ENCODE assay signal across 20 mouse cellular contexts in the genomic region with DNA sequence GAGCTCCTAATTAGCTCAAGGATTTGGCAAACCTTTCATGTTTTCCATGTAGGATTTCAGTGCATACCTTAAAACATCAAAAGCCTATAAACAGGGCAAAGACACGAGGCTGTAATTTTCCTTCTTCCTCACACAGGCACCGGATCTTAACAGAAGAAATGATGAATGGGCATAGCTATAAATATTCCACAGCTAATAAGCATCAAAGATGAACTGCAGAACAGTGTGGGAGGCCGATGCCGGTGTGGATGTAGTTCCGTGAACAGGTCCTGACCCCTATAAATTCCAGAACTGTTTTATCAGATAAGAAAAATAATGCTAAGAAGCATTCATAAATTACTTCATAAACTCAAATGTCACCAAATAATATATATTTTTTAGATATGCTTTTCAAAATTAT. TPM values are rescaled to one million over a fixed set of nuclear protein-coding genes. Genes with fewer than 3 reads are reported as not detected.
DNase-seq lines count a peak whose midpoint lies in the region; ATAC-seq and TF ChIP-seq lines count a peak whose summit lies in the region.
"Had no signal": no experiment of that assay in that cellular context is flagged by ENCODE, and none has a peak within 500 bp of the region (broad histone marks: within the 10 kb centered on the region; RNA-seq: fewer than 3 reads in every experiment).

No protein-coding gene starts in this region.

- H3K27ac ChIP-seq in hindbrain, embryonic 12.5 days, result peak overlapping the region; percentile 35; the same call in 1 of the 2 replicates
- no peak overlapping the region for H3K27ac ChIP-seq in hindbrain, embryonic 11.5 days (ENCODE audit: low read depth, low read length)
- no peak overlapping the region for H3K27ac ChIP-seq in limb, embryonic 14.5 days (replicated peaks; ENCODE audit: low read depth, low read length)
- H3K27ac ChIP-seq in limb, embryonic 10.5 days, result no peak overlapping the region
- H3K27ac ChIP-seq: embryonic facial prominence, embryonic 13.5 days; forebrain, embryonic 12.5 days; heart, adult 2 months; heart, embryonic 15.5 days; hindbrain, embryonic 15.5 days had no signal

- TF ChIP-seq POLR2A in limb, embryonic 14.5 days (IDR thresholded peaks at IDR 0.05; ENCODE audit: borderline replicate concordance, extremely low read depth, insufficient read depth, insufficient read length), result no peak

- peaks cover 28% of the 10 kb centered on the region for H3K4me1 ChIP-seq in hindbrain, embryonic 12.5 days
- no peaks in the 10 kb centered on the region for H3K4me1 ChIP-seq in hindbrain, embryonic 11.5 days (replicated peaks; ENCODE audit: control insufficient read depth, insufficient read depth, low read length)
- no peaks in the 10 kb centered on the region for H3K4me1 ChIP-seq in limb, embryonic 14.5 days (ENCODE audit: control insufficient read depth, insufficient read depth, low read length)
- peaks cover 29% of the 10 kb centered on the region for H3K4me1 ChIP-seq in limb, embryonic 10.5 days

- no peak for ATAC-seq in hindbrain, embryonic 12.5 days (ENCODE audit: low FRiP score)
- no peak for ATAC-seq in hindbrain, embryonic 11.5 days (ENCODE audit: low FRiP score)
- ATAC-seq in limb, embryonic 14.5 days (ENCODE audit: low FRiP score, low read depth), result no peak
- ATAC-seq: inflammation-experienced regulatory T-cells, adult 6 months had no signal

- H3K4me2 ChIP-seq in hindbrain, embryonic 12.5 days (replicated peaks), result no peak overlapping the region
- H3K4me2 ChIP-seq in hindbrain, embryonic 11.5 days (replicated peaks; ENCODE audit: low read depth, low read length), result no peak overlapping the region
- no peak overlapping the region for H3K4me2 ChIP-seq in limb, embryonic 14.5 days (replicated peaks; ENCODE audit: low read depth, low read length, severe bottlenecking)
- H3K4me2 ChIP-seq: embryonic facial prominence, embryonic 13.5 days; forebrain, embryonic 12.5 days; heart, embryonic 11.5 days; heart, embryonic 15.5 days; hindbrain, embryonic 15.5 days had no signal

- H3K4me3 ChIP-seq in hindbrain, embryonic 12.5 days, result no peak overlapping the region
- H3K4me3 ChIP-seq in hindbrain, embryonic 11.5 days (ENCODE audit: low read depth, low read length), result no peak overlapping the region
- H3K4me3 ChIP-seq in limb, embryonic 14.5 days (replicated peaks; ENCODE audit: low read length), result no peak overlapping the region
- no peak overlapping the region for H3K4me3 ChIP-seq in limb, embryonic 10.5 days
- H3K4me3 ChIP-seq: embryonic facial prominence, embryonic 13.5 days; forebrain, embryonic 12.5 days; heart, adult 2 months; heart, embryonic 15.5 days; hindbrain, embryonic 15.5 days had no signal

- no peaks in the 10 kb centered on the region for H3K27me3 ChIP-seq in hindbrain, embryonic 12.5 days
- no peaks in the 10 kb centered on the region for H3K27me3 ChIP-seq in hindbrain, embryonic 11.5 days (ENCODE audit: control insufficient read depth, insufficient read depth, low read length)
- no peaks in the 10 kb centered on the region for H3K27me3 ChIP-seq in limb, embryonic 14.5 days (ENCODE audit: control insufficient read depth, insufficient read depth, low read length)
- H3K27me3 ChIP-seq in limb, embryonic 10.5 days (ENCODE audit: low read depth, poor library complexity, severe bottlenecking), result no peaks in the 10 kb centered on the region
- H3K27me3 ChIP-seq: embryonic facial prominence, embryonic 13.5 days; forebrain, embryonic 12.5 days; heart, embryonic 15.5 days; hindbrain, embryonic 15.5 days had no signal

- 58% methylated on average over 5 of the region's 5 CpGs for WGBS in hindbrain, embryonic 12.5 days
- 61% methylated on average over 5 of the region's 5 CpGs for WGBS in hindbrain, embryonic 11.5 days
- WGBS in limb, embryonic 14.5 days, result 16% methylated on average over 5 of the region's 5 CpGs
- WGBS in limb, embryonic 10.5 days, result 11% methylated on average over 5 of the region's 5 CpGs

- no peaks in the 10 kb centered on the region for H3K9me3 ChIP-seq in hindbrain, embryonic 12.5 days (replicated peaks)
- no peaks in the 10 kb centered on the region for H3K9me3 ChIP-seq in hindbrain, embryonic 11.5 days (ENCODE audit: control insufficient read depth, low read length)
- H3K9me3 ChIP-seq in limb, embryonic 14.5 days (ENCODE audit: control insufficient read depth, low read length), result no peaks in the 10 kb centered on the region
- H3K9me3 ChIP-seq in limb, embryonic 10.5 days (replicated peaks), result no peaks in the 10 kb centered on the region
- H3K9me3 ChIP-seq: embryonic facial prominence, embryonic 13.5 days; forebrain, embryonic 12.5 days; heart, embryonic 15.5 days; hindbrain, embryonic 15.5 days had no signal

- H3K9ac ChIP-seq in hindbrain, embryonic 12.5 days, result no peak overlapping the region
- H3K9ac ChIP-seq in hindbrain, embryonic 11.5 days (ENCODE audit: low read depth, low read length), result no peak overlapping the region
- no peak overlapping the region for H3K9ac ChIP-seq in limb, embryonic 14.5 days (ENCODE audit: low read depth, low read length, severe bottlenecking)
- H3K9ac ChIP-seq: embryonic facial prominence, embryonic 13.5 days; forebrain, embryonic 12.5 days; heart, embryonic 15.5 days; hindbrain, embryonic 15.5 days had no signal

- DNase-seq in hindbrain, embryonic 11.5 days (ENCODE audit: low spot score), result no peak
- DNase-seq in limb, embryonic 14.5 days (ENCODE audit: low spot score), result peak; percentile 23
- no peak for DNase-seq in limb, embryonic 10.5 days (ENCODE audit: low spot score)
- DNase-seq in hindlimb bud, embryonic 11.5 days (ENCODE audit: extremely low spot score, low read depth, low spot score), result peak; percentile 20
- DNase-seq in mesoderm, embryonic 11.5 days (ENCODE audit: low read depth, low spot score), result peak; percentile 61
- no peak for DNase-seq in cerebellum, postnatal 36 days
- DNase-seq: adrenal gland, adult 2 months; adrenal gland, postnatal 25 days; cerebellum, adult 2 months; cerebellum, postnatal 10 days; gastrocnemius, postnatal 10 days; heart, adult 2 months; heart, postnatal 14 days had no signal

- no peaks in the 10 kb centered on the region for H3K36me3 ChIP-seq in hindbrain, embryonic 12.5 days
- H3K36me3 ChIP-seq in hindbrain, embryonic 11.5 days (ENCODE audit: control insufficient read depth, insufficient read depth, low read length), result no peaks in the 10 kb centered on the region
- H3K36me3 ChIP-seq in limb, embryonic 14.5 days (ENCODE audit: control insufficient read depth, insufficient read depth, low read length), result no peaks in the 10 kb centered on the region
- H3K36me3 ChIP-seq in limb, embryonic 10.5 days, result no peaks in the 10 kb centered on the region
- H3K36me3 ChIP-seq: embryonic facial prominence, embryonic 13.5 days; forebrain, embryonic 12.5 days; heart, embryonic 15.5 days; hindbrain, embryonic 15.5 days had no signal

RNA-seq across cellular contexts. Expression of a gene that starts 42.5 kb away (rescaled TPM):
- polyA plus RNA-seq in hindbrain, embryonic 12.5 days (2016; fragmentation: Nextera tagmentation; extraction: Ambion mirVana), result 51.0 and 58.8 TPM in 2 replicates
- polyA plus RNA-seq in hindbrain, embryonic 11.5 days (2014; fragmentation: Nextera tagmentation; extraction: Ambion mirVana), result 46.1 and 52.7 TPM in 2 replicates
- polyA plus RNA-seq in limb, embryonic 14.5 days (2012; rRNA removed), result 19.6 and 24.3 TPM in 2 replicates
- polyA plus RNA-seq in limb, embryonic 14.5 days (2014; fragmentation: Nextera tagmentation; extraction: Ambion mirVana), result 36.4 and 38.2 TPM in 2 replicates
- 11.7 and 13.8 TPM in 2 replicates for polyA plus RNA-seq in limb, embryonic 10.5 days (2016; fragmentation: Nextera tagmentation; extraction: Ambion mirVana)

Comparison
In these comparisons a context has a peak if more than half of its experiments do, and no peak if none do; other contexts are left out.
1. DNase-seq: peak in limb, embryonic 14.5 days (single experiment), hindlimb bud, embryonic 11.5 days (single experiment) and mesoderm, embryonic 11.5 days (single experiment); none in hindbrain, embryonic 11.5 days (single experiment), limb, embryonic 10.5 days (single experiment) and cerebellum, postnatal 36 days (0 of 2).